Mouse (Mus musculus): ENCODE data around the gene Rrnad1. TPM values are rescaled to one million over a fixed set of nuclear protein-coding genes. Genes with fewer than 3 reads are reported as not detected.
A peak's percentile ranks its signal among the peaks of the same experiment; 100 is the strongest.

Gene Rrnad1
- polyA plus RNA-seq, 1 experiment from 2014 or later, result 20.1 TPM

GRCm38 (mm10) chr3:87960586-87961191 is 30.2 kb upstream of the Rrnad1 start:
- peaks cover 29% of the 10 kb centered on the region for H3K4me1 ChIP-seq (replicated peaks)
- no peaks in the 10 kb centered on the region for H3K27me3 ChIP-seq
- H3K9me3 ChIP-seq, result no peaks in the 10 kb centered on the region
- peak overlapping the region; percentile 97 for H3K27ac ChIP-seq (replicated peaks)
- peak overlapping the region; percentile 83 for H3K9ac ChIP-seq
- H3K4me2 ChIP-seq, result peak overlapping the region; percentile 78
- no peaks in the 10 kb centered on the region for H3K36me3 ChIP-seq
- H3K4me3 ChIP-seq, result peak overlapping the region; percentile 45
- peak; percentile 97 for ATAC-seq (ENCODE audit: low read depth)
- WGBS, result under 1% methylated on average over 27 of the region's 27 CpGs

- 2% methylated on average over 10 of the region's 10 CpGs for WGBS
- Histone ChIP-seq H3K36me3 (no peaks in the 10 kb centered on the region), H3K27me3 (no peaks in the 10 kb centered on the region), H3K9ac (peak overlapping the region; percentile 83), H3K9me3 (no peaks in the 10 kb centered on the region), H3K27ac (replicated peaks) (peak overlapping the region; percentile 97), H3K4me2 (peak overlapping the region; percentile 78), H3K4me3 (peak overlapping the region; percentile 45), H3K4me1 (replicated peaks) (peaks cover 29% of the 10 kb centered on the region)
- ATAC-seq (ENCODE audit: low read depth), result peak; percentile 9; the same call in 1 of the 2 replicates
These were observed 29.7 kb upstream of the Rrnad1 start for GRCm38 (mm10) chr3:87960191-87960585.

- H3K27me3 ChIP-seq, result no peaks in the 10 kb centered on the region
- no peaks in the 10 kb centered on the region for H3K9me3 ChIP-seq
- H3K4me1 ChIP-seq (replicated peaks), result peaks cover 29% of the 10 kb centered on the region
- ATAC-seq (ENCODE audit: low read depth), result no peak
- H3K4me2 ChIP-seq, result peak overlapping the region; percentile 78; the same call in 1 of the 2 replicates
- whole genome bisulfite sequencing, result 41% methylated on average over 7 of the region's 7 CpGs
- no peak overlapping the region for H3K9ac ChIP-seq
- no peaks in the 10 kb centered on the region for H3K36me3 ChIP-seq
- peak overlapping the region; percentile 97 for H3K27ac ChIP-seq (replicated peaks)
- H3K4me3 ChIP-seq, result no peak overlapping the region
These were observed 28.9 kb upstream of the Rrnad1 start for GRCm38 (mm10) chr3:87959371-87959770.

- Histone ChIP-seq H3K27me3 (no peaks in the 10 kb centered on the region), H3K4me1 (replicated peaks) (peaks cover 29% of the 10 kb centered on the region), H3K9ac (no peak overlapping the region), H3K4me2 (no peak overlapping the region), H3K36me3 (no peaks in the 10 kb centered on the region), H3K27ac (replicated peaks) (peak overlapping the region; percentile 97; the same call in 1 of the 2 replicates), H3K9me3 (no peaks in the 10 kb centered on the region), H3K4me3 (no peak overlapping the region)
- WGBS, result 12% methylated on average over 1 of the region's 1 CpGs
- ATAC-seq (ENCODE audit: low read depth), result no peak
These were observed 28.4 kb upstream of the Rrnad1 start for GRCm38 (mm10) chr3:87958967-87959366.

- H3K9me3 ChIP-seq, result no peaks in the 10 kb centered on the region
- no peak for ATAC-seq (ENCODE audit: low read depth)
- 5% methylated on average over 4 of the region's 4 CpGs for WGBS
These were observed 28.0 kb upstream of the Rrnad1 start for GRCm38 (mm10) chr3:87958476-87958875.

GRCm38 (mm10) chr3:87958056-87958455 is 27.5 kb upstream of the Rrnad1 start:
- no peak for ATAC-seq (ENCODE audit: low read depth)
- no peak overlapping the region for H3K4me2 ChIP-seq

More at GRCm38 (mm10) chr3:87958476-87958875, 28.0 kb upstream of the Rrnad1 start:
- no peaks in the 10 kb centered on the region for H3K27me3 ChIP-seq
- H3K36me3 ChIP-seq, result no peaks in the 10 kb centered on the region
- no peak overlapping the region for H3K9ac ChIP-seq
- no peak overlapping the region for H3K4me3 ChIP-seq
- H3K4me1 ChIP-seq (replicated peaks), result peaks cover 30% of the 10 kb centered on the region
- no peak overlapping the region for H3K4me2 ChIP-seq
- no peak overlapping the region for H3K27ac ChIP-seq (replicated peaks)

GRCm38 (mm10) chr3:87952440-87952839 is 21.9 kb upstream of the Rrnad1 start:
- H3K36me3 ChIP-seq, result no peaks in the 10 kb centered on the region
- peak overlapping the region; percentile 60; the same call in 1 of the 2 replicates for H3K9ac ChIP-seq
- peak overlapping the region; percentile 61 for H3K27ac ChIP-seq (replicated peaks)
- peak overlapping the region; percentile 15 for H3K4me3 ChIP-seq
- peak; percentile 15; the same call in 1 of the 2 replicates for ATAC-seq (ENCODE audit: low read depth)
- 1% methylated on average over 5 of the region's 5 CpGs for WGBS
- peak overlapping the region; percentile 68 for H3K4me2 ChIP-seq
- H3K27me3 ChIP-seq, result no peaks in the 10 kb centered on the region
- no peaks in the 10 kb centered on the region for H3K9me3 ChIP-seq
- H3K4me1 ChIP-seq (replicated peaks), result peaks cover 58% of the 10 kb centered on the region

More at GRCm38 (mm10) chr3:87958056-87958455, 27.5 kb upstream of the Rrnad1 start:
- Histone ChIP-seq H3K4me1 (replicated peaks) (peaks cover 34% of the 10 kb centered on the region), H3K9me3 (no peaks in the 10 kb centered on the region), H3K4me3 (no peak overlapping the region), H3K9ac (no peak overlapping the region), H3K27me3 (no peaks in the 10 kb centered on the region), H3K36me3 (no peaks in the 10 kb centered on the region), H3K27ac (replicated peaks) (no peak overlapping the region)
- 14% methylated on average over 1 of the region's 1 CpGs for WGBS

GRCm38 (mm10) chr3:87951946-87952345 is 21.4 kb upstream of the Rrnad1 start:
- WGBS, result 17% methylated on average over 12 of the region's 12 CpGs
- H3K4me3 ChIP-seq, result peak overlapping the region; percentile 15; the same call in 1 of the 2 replicates
- H3K9me3 ChIP-seq, result no peaks in the 10 kb centered on the region
- no peaks in the 10 kb centered on the region for H3K36me3 ChIP-seq
- H3K4me1 ChIP-seq (replicated peaks), result peaks cover 63% of the 10 kb centered on the region
- peak overlapping the region; percentile 61 for H3K27ac ChIP-seq (replicated peaks)
- H3K9ac ChIP-seq, result peak overlapping the region; percentile 60; the same call in 1 of the 2 replicates
- peak overlapping the region; percentile 68 for H3K4me2 ChIP-seq
- no peaks in the 10 kb centered on the region for H3K27me3 ChIP-seq
- ATAC-seq (ENCODE audit: low read depth), result no peak

GRCm38 (mm10) chr3:87949955-87950515 is 19.5 kb upstream of the Rrnad1 start:
- ATAC-seq (ENCODE audit: low read depth), result 0 out of 2 replicates have a peak, but pooled peaks have one; percentile 6
- Histone ChIP-seq H3K4me1 (replicated peaks) (peaks cover 82% of the 10 kb centered on the region), H3K4me2 (peak overlapping the region; percentile 68), H3K9me3 (no peaks in the 10 kb centered on the region), H3K36me3 (no peaks in the 10 kb centered on the region), H3K9ac (peak overlapping the region; percentile 70), H3K27ac (replicated peaks) (peak overlapping the region; percentile 61), H3K27me3 (no peaks in the 10 kb centered on the region), H3K4me3 (peak overlapping the region; percentile 40)
- WGBS, result 5% methylated on average over 13 of the region's 13 CpGs

- no peak for ATAC-seq (ENCODE audit: low read depth)
- WGBS, result 2% methylated on average over 16 of the region's 16 CpGs
- peak overlapping the region; percentile 68 for H3K4me2 ChIP-seq
- H3K4me3 ChIP-seq, result peak overlapping the region; percentile 40
- H3K9ac ChIP-seq, result peak overlapping the region; percentile 70
- peaks cover 88% of the 10 kb centered on the region for H3K4me1 ChIP-seq (replicated peaks)
- H3K9me3 ChIP-seq, result no peaks in the 10 kb centered on the region
- H3K36me3 ChIP-seq, result 0 out of 2 replicates have a peak, but pooled peaks cover 1% of the 10 kb centered on the region
- H3K27me3 ChIP-seq, result no peaks in the 10 kb centered on the region
- peak overlapping the region; percentile 72 for H3K27ac ChIP-seq (replicated peaks)
These were observed 18.9 kb upstream of the Rrnad1 start for GRCm38 (mm10) chr3:87949266-87949954.

- WGBS, result under 1% methylated on average over 35 of the region's 35 CpGs
- H3K36me3 ChIP-seq, result 0 out of 2 replicates have a peak, but pooled peaks cover 3% of the 10 kb centered on the region
- H3K9ac ChIP-seq, result peak within 1 kb of the TSS; percentile 70
- H3K4me3 ChIP-seq, result peak within 1 kb of the TSS; percentile 40
- peaks cover 90% of the 10 kb centered on the region for H3K4me1 ChIP-seq (replicated peaks)
- peak within 1 kb of the TSS; percentile 72 for H3K27ac ChIP-seq (replicated peaks)
- no peak for ATAC-seq (ENCODE audit: low read depth)
- H3K27me3 ChIP-seq, result no peaks in the 10 kb centered on the region
- no peaks in the 10 kb centered on the region for H3K9me3 ChIP-seq
- peak within 1 kb of the TSS; percentile 68 for H3K4me2 ChIP-seq
These were observed 18.1 kb upstream of the Rrnad1 start, which contains the start of gene Crabp2 for GRCm38 (mm10) chr3:87948378-87949265. TSS of gene Crabp2 (plus strand) at chr3:87948666.
